Mouse (Mus musculus) brain, adult 2 months (tissue): ENCODE data around the gene Tnfrsf22.
"Not testable (repeated sequence)": the region's sequence is repeated elsewhere in the genome, so short reads cannot be mapped to it uniquely, and the experiment has no call there.

Experiments
- DNase-seq: peaks from one replicate; pipeline ENCODE4 v3.0.0; 2011; ENCODE audit warnings: low read depth, low spot score

Tnfrsf22 gene

DNA sequence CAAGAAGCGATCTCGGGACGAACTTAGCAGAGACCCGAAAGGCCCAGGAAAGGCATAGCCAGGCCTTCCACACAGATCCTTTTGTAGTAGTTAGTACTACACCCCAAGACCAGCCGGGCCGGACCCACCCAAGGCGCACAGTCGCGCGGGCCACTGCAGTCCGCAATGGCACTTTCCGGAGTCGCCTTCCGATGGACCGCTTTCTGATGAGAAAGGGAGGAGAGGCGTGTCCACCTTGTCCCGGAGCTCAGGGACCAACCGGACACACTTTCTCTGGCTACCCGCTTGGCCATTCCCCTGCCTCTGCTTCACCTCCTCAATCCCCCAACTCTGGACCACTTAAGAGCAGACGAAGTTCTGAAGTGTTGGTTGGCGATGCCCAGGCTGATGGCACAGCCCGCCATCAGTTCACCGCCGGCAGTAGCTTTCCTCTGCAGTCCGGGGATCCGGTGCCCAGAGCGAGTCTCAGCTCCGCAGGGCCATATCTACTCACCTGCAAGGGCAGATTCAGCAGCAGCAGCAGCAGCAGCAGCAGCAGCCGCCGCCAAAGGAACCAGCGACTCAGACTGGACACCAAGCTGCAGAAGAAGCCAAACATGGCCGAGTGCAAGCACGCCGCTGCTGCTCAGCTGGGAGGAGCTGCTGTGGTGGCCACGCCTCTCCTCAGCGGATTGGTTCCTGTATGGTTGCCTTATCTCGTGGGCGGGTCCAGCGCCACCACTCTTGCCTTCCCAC, at the start of gene Tnfrsf22:
Gene Tnfrsf22 (minus strand): TSS at position 628 of the 735 bp plus-strand sequence.
- peak; percentile 89 for DNase-seq

DNA sequence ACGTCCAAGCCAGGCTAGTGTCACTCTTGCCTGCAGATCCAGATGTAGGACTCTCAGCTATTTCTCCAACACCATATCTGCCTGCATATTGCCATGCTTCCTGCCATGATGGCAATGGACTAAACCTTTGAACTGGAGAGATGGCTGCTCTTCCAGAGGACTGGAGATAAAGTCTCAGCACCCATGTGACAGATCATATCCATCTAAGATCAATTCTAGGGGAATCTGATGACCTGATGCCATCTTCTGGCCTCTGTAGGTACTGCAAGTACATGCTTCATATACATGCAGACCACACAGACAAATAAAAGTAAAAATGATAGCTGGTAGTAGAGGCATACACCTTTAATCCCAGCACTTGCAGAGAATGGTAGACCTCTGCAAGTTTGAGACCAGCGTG, 46.7 kb upstream of the Tnfrsf22 start:
- DNase-seq, result peak; percentile 27

- no peak for DNase-seq
Measured at GRCm38 (mm10) chr7:143694550-143694949, 45.1 kb upstream of the Tnfrsf22 start.

DNA sequence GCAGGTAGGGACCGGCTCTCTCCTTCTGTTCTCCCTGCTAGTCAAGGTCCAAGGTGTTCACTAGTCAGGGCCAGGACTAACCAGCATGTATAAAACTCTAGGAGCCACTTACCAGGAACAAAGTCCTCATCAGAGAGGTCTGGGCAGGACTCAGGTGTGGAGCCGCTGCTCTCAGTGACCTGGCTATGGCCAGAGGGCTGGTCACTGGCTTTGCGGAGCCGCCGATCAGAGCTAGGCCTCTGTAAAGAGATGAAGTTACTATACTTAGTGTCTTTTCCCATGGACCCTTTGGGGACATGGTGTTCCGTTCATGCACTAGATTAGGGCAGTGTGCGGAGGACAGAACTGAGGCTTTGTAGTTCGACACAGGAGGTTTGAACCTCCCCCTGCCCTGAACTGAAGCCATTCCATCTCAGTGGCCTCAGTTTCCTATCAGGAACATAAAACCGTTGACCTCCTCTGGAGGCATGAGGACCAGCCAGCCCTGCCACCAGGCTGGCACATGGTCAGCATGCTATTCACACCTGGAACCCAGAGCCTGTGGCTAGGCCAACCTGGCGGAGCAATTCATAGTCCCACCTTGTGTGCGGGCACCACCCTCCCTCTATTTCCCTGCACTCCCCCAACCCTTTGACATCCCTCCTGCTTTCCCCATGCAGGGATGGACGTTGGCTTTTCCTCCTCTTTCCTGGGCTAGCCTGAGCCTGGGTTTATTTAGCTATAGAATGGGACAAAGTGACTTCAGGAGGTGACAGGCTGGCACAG, 43.5 kb upstream of the Tnfrsf22 start:
- no peak for DNase-seq

- DNase-seq, result no peak
Measured at GRCm38 (mm10) chr7:143691909-143692308, 42.4 kb upstream of the Tnfrsf22 start.

DNA sequence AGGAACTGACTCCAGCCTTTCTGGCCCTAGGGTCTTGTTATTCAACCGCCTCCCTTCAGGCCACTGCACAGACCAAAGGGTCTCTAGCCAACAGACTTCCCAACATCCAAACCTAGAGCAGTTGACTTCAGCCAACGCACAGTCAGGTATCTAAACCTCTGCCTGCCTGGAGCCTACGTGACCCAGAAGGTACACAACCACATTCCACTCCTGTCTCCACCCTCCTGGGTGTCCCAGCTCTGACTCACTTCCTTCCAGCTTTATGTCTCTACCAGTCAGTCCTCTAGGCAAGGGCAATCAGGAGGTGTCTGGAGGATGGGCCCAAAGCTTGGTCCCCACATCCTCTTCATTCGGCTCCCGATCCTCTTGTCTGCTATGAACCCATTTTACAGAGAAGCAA, 41.7 kb upstream of the Tnfrsf22 start:
- no peak for DNase-seq

- no peak for DNase-seq
Measured at GRCm38 (mm10) chr7:143689946-143690345, 40.5 kb upstream of the Tnfrsf22 start.

DNA sequence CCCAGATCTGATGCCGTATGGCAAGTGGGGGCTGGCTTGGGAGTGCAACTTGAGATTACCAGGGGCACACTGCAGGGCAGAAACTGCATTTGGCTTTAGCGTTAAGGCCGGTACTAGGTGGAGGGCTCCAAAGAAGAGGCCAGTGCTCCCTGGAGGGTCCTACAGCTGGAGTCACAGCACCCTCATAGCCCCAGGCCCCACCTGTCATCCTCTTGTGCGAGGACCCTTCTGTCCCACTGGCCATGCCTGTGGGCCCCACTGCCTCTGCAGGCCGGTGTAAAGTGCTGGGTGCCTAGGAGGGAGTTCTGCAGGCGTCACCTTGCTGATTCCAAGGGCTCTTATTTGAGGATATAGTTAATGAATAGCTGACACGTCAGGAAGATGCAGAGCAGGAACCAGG, 40.0 kb upstream of the Tnfrsf22 start:
- DNase-seq, result no peak

DNA sequence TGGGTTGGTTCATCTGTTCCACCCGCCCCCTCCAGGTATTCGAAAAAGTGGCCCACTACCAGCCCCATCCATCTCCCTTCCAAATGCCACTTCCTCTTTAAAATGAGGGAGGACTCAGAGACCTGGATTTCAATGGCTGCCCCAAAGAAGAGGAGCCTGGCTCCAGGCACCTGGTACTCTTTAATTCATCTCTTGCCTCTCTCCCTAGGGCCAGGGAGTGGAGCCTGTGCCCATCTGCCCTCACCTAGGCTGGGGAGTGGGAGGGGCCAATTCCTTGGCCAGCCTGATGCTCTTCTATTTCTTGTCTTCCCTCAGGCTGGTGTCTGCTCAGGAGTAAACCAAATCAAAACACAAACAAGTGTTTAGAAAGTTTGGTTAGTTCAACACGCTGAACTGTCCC, 37.2 kb upstream of the Tnfrsf22 start:
- not testable (repeated sequence) for DNase-seq

DNA sequence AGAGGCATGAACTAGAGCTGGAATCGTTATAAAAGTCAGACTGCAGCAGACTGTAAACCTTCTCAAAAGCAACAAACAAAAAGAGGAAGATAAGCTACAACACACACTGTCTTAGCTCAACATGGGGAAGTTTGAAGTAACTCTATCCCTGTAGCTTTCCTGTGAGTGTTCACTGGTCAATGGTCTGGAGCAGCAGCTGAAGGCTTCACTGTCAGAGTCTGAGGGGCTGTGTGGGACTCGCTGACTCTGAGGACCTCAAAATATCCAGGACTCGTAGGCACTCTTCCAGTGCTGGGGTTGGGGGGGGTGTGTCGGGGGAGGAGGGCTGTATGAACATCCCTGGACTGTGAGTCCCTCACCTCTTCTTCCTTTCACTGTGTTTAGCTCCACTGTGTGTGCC, 36.7 kb upstream of the Tnfrsf22 start:
- DNase-seq, result not testable (repeated sequence)

DNA sequence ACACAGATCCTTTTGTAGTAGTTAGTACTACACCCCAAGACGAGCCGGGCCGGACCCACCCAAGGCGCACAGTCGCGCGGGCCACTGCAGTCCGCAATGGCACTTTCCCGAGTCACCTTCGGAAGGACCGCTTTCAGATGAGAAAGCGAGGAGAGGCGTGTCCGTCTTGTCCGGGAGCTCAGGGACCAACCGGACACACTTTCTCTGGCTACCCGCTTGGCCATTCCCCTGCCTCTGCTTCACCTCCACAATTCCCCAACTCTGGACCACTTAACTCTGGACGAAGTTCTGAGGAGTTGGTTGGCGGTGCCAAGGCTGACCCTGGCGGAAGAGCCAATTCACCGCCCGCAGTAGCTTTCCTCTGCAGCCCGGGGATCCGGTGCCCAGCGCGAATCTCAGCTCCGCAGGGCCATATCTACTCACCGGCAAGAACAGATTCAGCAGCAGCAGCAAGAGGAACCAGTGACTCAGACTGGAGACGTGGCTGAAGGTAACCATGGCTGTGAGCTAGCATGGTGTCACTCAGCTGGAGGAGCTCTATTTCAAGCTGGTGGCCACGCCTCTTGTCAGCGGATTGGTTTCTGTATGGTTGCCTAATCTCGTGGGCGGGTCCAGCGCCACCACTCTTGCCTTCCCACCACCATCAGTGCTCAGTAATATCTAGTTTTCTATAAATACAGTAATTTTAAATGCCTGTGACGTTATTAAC, 36.1 kb upstream of the Tnfrsf22 start, which contains the start of gene Tnfrsf23:
Gene Tnfrsf23 (minus strand): TSS at position 514 of the 709 bp plus-strand sequence.
- peak; percentile 92 for DNase-seq

DNA sequence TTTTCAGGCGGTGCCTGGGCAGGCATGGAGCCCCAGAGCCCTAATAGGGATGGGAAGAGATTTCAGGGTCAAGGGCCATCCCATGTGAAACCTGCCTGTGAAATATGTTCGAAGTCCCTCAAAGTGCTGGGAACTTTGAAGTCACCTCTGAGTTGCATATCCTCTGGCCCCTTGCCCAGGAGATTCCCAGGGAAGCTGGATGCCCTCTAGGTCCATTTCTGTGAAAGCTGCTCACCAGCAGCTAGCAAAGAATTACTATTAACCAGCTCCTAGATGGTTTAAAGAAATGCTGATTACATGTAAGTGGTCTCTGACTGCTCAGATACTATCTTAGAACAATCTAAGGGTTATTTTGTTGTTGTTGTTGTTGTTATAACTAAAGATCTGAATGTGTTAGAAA, 35.1 kb upstream of the Tnfrsf22 start:
- DNase-seq, result not testable (repeated sequence)

- no peak for DNase-seq
Measured at GRCm38 (mm10) chr7:143681566-143681965, 32.1 kb upstream of the Tnfrsf22 start.

DNA sequence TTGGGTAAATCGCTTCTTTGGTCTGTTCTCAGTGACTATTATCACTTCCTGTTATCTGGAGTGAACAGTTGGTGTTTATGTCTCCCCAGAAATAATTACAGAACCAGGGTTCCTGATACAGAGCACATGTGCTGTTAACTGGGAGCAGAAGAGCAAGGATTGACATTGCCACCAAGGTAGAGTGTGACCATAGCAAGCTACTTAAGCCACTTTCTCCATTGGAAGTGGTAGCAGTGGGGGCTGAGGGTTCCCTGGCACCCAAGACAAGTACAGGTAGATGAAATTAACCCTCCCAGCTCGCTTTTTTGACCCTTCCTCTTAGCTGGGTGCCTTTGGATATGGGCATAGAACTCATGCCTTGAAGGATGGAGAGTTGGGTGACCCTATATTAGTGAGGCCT, 31.4 kb upstream of the Tnfrsf22 start:
- not testable (repeated sequence) for DNase-seq

- not testable (repeated sequence) for DNase-seq
Measured at GRCm38 (mm10) chr7:143679650-143680049, 30.2 kb upstream of the Tnfrsf22 start.

- no peak for DNase-seq
Measured at GRCm38 (mm10) chr7:143666427-143667311, 17.2 kb upstream of the Tnfrsf22 start.

- DNase-seq, result no peak
Measured at GRCm38 (mm10) chr7:143663470-143663869, 14.0 kb upstream of the Tnfrsf22 start.

DNA sequence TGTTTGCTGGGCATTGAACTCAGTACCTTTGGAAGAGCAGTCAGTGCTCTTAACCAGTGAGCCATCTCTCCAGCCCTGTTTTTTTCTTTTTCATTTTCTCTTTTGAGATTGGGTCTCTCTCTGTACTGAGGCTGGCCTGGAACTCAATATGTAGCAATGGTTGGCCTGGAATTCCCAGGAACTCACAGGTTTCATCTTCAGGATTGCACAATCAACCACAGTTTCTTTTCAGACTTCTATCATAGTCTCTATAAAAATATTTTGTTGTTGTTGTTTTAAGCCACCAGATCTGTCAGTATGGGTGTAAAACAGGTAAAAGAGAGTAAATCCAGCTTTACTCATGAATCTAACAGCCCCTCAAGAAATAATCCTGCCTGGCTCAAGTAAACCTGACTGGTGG, 11.3 kb upstream of the Tnfrsf22 start:
- no peak for DNase-seq

DNA sequence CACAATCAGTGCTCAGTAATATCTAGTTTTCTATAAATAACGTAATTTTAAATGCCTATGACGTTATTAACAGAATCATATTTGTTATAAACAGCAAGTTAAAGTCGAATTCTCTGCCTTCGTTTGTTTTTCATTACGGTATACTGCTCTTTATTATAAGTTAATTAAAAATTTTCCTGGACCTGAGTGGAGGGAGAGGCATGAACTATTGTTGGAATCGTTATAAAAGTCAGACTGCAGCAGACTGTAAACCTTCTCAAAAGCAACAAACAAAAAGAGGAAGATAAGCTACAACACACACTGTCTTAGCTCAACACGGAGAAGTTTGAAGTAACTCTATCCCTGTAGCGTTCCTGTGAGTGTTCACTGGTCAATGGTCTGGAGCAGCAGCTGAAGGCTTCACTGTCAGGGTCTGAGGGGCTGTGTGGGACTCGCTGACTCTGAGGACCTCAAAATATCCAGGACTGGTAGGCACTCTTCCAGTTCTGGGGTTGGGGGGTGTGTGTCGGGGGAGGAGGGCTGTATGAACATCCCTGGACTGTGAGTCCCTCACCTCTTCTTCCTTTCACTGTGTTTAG, 397 bp upstream of the Tnfrsf22 start:
- not testable (repeated sequence) for DNase-seq

DNA sequence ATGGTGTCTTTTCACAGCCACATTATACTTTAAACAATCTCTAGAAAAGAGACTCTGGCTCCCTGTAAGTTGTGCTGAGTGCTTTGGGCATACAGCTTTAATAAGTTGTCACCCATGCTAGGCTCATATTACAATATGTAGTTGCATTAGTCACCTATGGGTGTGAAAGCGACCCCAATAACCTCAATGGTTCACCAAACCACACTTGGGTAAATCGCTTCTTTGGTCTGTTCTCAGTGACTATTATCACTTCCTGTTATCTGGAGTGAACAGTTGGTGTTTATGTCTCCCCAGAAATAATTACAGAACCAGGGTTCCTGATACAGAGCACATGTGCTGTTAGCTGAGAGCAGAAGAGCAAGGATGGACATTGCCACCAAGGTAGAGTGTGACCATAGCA, 5.5 kb downstream of the Tnfrsf22 start:
- not testable (repeated sequence) for DNase-seq

DNA sequence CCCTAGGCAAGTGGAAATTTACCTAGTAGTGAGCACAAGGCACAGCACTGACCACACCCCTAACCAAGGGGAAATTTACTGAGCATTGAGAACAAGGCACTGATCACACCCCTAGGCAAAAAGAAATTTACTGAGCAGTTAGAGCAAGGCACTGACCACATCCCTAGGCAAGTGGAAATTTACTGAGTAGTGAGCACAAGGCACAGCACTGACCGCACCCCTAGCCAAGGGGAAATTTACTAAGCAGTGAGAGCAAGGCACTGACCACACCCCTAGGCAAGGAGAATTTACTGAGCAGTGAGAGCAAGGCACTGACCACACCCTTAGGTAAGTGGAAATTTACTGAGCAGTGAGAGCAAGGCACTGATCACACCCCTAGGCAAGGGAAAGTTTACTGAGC, 12.8 kb downstream of the Tnfrsf22 start:
- no peak for DNase-seq
